Mouse (Mus musculus) cerebellum, postnatal 25 days (tissue): ENCODE results near the gene Arf6.
"Not testable (repeated sequence)": the region's sequence is repeated elsewhere in the genome, so short reads cannot be mapped to it uniquely, and the experiment has no call there.

Source experiments
- DNase-seq, 2 experiments: peaks; one replicate each; pipeline ENCODE4 v3.0.0; 2021; ENCODE audit warnings: mixed read lengths in 2 of 2

Gene Arf6

DNA sequence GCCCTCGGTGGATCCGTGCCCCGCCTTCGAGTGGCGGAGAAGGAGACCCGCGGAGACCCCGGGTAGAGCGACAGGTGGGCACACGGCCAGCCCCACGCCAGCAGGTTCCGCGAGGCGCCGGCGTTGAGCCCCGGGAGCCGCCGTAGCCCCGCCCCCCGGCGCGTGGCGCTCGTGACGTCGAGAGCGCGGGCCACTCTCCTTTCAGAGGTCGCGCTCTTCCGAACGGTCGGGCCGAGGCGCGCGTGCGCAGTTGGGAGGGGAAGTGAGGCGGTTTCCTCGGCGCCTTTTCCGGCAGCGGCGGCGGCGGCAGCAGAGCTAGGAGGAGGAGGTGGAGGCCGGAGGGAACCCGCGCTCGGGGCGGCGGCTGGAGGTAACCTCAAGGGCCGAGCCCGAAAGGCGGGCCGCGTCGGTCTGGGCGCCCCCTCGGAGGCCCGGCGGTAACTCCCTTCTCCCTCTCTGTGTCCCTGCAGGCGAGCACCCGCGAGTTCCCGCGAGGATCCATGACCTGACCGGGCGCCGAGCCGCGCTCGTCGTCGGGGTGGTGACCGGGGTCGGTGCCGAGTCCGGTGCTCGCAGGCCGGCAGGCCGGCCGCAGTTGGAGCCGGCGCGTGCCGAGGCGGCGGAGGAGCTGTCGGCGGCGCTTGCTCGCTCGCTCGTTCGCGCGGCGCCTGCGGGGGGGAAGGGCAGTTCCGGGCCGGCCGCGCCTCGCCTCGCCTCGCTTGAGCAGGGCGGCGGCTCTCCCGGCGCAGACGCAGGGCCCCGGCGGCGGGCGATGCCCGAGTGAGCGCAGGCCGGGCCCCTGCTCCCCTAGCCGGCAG is at the start of gene Arf6, which contains the start of gene Gm9887:
Gene Arf6, plus strand, starts transcription at position 297 of the 818 bp plus-strand sequence.
Gene Gm9887, minus strand, starts transcription at position 605 of the 818 bp plus-strand sequence.
- DNase-seq = peak; percentile 100

DNA sequence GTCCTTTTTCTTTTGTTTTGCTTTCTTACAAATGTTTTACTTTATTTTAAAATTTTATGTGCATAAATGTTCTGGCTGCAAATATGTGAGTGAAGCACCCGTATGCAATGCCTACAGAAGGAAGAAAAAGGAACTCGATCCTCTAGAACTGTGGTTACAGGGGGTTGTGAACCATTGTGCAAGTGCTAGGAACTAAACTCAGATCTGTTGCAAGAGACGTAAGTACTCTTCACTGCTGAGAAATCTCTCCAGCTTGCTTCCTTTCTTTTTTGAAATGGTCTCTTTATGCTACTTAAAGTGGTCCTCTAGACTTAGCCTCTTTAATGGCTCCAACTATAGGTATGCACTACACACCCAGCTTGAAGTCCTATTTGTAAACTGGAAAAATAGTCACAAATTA is 40.8 kb upstream of the Arf6 start:
- DNase-seq = no peak

DNA sequence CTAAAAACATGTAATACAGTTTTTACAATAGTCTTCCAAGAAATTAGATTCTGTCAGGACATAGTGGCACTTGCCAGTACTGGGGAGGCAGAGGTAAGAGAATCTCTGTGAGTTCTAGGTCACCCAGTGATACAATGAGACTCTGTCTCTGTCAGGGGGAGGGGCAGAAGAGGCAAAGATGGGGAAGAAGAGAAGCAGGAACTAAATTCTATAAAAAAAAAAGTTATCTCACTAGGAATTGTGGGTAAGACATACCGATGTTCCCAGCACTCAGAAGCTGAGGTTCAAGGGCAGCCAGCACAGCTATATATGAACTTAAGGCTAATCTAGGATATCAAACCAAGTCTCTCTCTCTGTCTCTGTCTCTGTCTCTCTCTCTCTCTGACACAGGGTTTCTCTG is 39.8 kb upstream of the Arf6 start:
- no peak for DNase-seq

DNA sequence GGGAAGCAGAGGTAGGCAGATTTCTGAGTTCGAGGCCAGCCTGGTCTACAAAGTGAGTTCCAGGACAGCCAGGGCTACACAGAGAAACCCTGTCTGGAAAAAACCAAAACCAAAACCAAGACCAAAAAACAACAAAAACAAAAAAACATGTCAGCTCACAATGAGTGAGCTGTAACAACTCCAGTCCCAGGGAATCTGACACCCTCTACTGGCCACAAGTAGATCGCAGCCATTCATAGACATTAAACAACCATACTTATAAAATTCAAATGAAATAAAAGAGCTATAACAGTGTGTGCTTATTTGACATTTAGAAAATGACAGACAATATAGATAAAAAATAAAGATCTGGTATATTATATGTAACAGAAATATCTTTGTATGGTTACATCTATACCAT is 38.4 kb upstream of the Arf6 start:
- peak in 1 of 2 experiments; percentile 28 for DNase-seq

DNA sequence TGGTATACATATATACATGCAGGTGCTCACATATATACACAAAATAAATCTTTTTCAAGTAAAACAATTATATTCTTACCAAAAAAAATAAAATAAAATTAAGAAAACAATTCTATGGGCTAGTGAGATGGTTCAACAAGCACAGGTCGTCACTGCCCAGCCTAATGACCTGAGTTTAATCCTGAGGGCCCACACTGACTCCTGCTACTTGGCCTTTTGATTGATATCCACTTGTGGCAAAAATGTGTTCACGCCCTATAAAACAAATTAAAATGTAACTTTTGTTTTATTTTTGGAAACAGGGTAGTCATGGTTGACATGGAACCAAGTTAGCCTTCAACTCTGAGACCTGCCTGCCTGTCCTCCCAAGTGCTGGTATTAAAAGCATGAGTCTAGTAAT is 22.0 kb upstream of the Arf6 start:
- no peak for DNase-seq

DNA sequence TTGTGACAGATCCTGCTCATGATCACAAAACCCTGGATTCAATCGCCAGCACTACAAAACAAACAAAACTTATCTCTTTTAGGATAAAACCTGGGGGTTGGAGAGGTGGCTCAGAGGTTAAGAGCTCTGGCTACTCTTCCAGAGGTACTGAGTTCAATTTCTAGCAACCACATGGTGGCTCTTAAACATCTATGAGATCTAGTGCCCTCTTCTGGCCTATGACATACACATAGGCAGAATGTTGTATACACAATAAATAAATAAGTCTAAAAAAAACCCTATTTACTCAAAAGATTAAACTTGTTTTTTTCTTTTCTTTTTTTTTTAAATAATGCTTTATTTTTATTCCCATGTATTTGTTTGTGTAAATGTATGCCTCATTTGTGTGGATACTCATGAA is 20.3 kb upstream of the Arf6 start:
- DNase-seq = no peak

DNA sequence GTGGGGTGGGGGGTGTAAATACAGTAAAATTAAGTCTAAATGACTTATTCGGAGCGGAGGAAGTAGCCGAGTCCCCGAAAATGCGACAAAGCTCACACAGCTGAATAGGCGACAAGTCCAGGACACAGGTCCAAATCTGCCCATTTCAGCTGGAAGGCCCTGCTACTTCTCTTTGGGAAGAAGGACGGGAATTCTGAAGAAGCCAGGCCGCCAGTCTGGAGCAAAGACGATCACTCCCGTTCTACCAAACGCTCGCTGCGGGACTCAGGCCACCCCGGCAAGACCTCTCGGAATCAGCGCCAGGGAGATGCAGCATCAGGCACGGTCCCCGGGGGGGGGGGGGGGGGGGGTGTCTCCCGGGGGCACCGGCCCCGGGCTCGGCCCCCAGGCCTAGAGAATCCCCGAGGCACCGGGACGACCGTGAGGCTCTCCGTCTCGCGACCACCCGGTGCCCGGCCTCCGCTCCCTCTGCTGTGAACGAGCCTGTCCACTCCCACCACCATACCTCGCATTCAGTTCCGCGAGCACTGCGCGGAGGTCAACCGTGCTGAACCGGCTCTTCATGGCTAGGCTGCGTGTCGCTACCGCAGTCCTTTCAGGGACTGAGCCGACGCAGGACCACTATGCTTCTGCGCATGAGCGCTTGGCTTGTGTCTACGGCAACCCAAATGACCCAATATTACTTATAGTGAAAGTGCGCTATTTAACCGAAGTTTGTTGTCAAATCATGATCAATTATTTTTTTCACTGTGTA is 15.2 kb upstream of the Arf6 start, which contains the start of gene Nemf:
Gene Nemf, minus strand, starts transcription at position 620 of the 754 bp plus-strand sequence.
- DNase-seq = peak; percentile 93

DNA sequence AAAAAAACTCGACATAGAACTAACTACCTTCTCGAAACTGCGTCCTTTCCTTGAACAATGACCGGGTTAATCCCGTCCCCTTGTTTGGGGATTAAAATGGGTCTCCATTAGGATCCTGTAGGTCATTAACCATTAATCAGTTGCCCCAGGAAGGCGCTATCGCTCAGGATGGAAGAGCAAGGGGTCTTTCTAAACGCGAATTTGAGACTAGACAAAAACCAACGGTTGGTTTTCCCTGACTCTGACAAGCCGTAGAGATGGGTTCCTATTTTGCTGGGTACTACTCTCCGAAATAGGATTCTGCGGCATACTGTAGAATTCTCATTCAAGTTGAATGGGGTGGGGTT is 14.7 kb upstream of the Arf6 start:
- DNase-seq = no peak

DNA sequence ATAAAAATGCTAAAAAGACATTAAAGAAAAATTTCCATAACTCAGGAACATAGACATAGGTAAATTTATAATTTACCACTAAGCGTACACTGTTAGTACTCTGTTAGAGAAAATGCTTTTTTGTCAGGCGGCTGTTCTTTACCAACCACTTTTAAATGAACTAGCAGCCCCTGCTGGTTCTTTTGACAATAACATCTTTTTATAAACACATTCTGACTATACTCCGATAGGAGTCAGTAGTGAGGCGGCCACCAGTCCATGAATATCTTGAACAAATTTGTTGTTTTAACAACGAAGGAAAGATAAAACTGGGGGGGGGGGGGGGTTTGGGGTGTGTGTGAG is 11.3 kb upstream of the Arf6 start:
- peak; percentile 39 to 62 for DNase-seq

DNA sequence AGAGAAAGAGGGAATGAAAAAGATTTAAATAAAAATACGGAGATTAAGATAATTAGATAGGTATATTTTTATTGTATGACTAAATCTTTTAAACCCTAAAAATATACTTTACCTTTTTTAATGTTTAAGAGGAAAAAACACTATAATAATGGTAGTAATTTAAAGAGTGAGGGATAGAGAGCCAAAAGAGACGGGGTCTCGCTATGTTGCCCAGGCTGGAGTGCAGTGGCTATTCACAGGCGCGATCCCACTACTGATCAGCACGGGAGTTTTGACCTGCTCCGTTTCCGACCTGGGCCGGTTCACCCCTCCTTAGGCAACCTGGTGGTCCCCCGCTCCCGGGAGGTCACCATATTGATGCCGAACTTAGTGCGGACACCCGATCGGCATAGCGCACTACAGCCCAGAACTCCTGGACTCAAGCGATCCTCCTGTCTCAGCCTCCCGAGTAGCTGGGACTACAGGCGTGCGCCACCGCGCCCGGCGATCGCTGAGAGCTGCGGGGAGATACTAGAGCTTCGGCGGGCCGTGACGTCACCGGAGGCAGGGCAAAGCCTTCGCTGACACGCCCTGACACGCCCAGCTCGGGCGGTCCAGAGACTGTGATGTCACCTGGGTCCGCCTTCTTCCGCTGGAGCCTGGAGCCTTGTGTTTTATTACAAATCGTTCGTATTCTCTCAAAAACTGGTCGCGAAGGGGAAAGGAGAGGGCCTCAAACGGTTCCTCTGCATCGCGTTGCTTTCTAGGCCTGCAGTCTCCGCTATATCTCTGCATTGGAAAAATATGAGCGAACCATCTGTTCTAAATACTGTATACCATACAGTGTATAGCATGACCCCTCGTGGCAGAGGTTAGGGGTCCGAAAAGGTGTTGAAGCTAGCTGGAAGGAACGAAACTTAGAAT is 10.7 kb upstream of the Arf6 start:
- DNase-seq = peak; percentile 100

DNA sequence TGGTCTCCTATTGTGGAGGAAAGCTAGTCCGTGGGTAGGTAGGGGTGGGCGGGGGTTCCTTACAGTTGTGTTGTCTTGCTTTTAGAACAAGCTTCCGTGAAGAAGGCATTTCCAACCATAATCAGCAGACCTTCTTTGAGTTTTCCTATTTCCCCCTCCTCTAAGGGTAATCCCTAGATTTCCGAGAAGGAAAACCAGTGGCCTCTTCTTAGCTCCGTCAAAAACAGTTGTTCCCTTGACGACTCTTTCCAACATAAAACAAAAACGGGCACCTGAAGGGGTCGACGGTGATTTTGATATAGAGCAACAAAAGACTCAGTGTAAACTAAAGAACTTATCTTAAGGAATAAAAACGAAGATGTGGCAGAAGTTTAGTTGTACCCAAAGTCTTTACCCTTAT is 10.0 kb upstream of the Arf6 start:
- no peak for DNase-seq

DNA sequence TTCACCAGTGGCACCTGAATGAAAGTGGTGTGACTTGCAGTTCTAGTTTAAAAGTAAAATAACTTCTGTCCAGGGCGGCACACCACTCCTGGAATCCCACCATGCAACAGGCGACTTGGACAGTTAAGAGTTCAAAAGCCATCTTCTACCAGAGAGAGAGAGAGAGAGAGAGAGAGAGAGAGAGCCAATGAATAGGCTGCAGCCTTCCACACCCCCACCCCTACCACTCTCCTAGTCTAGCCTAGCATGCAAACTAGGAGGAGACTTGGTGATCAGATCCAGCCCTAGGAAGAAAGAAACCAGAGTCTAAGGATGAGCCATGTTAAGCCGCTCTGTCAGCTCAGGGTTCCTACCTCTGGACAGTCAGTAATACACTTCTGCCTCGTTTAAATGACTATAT is 9.6 kb upstream of the Arf6 start:
- DNase-seq = no peak

DNA sequence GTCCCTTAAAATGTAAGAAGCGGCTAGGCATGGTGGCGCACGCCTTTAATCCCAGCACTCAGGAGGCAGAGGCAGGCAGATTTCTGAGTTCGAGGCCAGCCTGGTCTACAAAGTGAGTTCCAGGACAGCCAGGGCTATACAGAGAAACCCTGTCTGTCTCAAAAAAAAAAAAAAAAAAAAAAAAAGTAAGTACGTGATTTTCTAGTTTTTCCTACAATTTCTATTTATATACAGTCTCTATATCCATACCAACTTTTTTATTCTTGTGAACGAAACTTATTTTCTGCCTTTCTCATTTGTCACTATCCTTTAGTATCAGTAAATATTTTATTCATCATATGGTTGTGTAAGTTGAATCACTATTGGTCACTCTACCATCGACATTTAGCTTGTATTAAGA is 8.8 kb upstream of the Arf6 start:
- not testable (repeated sequence) for DNase-seq

DNA sequence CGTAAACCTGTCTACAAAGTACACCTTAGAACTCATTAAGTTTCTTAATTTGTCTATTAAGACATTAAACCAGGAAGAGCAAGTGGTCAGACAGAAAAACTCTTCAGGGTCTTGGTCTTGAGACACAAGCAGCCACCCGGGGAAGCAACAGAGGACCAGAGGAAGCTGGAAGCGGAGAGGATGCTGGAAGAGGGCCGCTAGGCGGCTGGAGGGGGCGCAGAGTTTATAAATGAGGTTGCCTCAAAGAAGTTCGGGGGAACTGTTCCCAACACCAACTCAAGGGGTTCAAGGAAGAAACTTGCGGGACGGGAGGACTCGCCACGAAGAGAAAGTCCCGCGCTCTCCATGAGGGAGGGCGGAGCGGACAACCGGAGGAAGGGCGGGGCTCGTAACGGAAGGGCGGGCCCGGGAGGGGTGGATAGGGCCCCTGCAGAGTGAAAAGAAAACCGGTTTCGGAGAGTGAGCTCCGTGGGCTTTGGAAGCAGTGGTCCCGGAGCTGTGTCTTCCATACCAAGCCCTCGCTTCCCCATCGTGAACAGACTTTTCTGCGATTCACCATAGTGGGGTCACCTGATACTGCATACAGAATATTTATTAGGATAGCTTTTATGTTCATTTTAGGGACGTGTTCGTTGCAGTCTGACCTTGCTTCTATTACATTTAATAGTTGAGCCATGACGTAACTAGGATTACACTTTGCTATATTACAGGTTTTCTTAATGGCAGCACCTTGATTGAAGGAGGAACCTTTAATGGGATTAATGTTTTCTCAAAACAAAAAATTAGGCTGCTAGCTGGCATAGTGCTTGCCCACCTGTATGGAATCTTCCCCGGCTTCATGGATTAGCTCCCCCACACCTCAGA is 7.8 kb upstream of the Arf6 start:
- DNase-seq = peak; percentile 83 to 88

DNA sequence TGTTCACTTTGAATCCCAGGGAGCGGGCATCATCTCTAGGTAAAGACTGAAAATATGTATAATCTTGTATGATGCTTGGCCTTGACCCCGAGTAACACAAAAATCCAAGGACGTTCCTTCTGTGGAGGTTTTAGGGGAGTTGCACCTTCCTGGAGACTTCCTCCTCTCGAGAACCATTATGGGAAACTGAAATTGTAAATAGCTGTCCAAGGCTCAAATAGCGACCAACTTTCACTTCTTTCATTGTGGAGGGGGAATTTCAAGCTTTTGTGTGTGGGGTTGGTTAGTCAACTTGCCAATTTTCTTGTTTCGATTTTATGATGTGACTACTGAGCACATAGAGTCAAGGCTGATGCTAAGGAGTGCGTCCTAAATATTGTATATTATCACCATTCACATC is 6.2 kb upstream of the Arf6 start:
- no peak for DNase-seq

DNA sequence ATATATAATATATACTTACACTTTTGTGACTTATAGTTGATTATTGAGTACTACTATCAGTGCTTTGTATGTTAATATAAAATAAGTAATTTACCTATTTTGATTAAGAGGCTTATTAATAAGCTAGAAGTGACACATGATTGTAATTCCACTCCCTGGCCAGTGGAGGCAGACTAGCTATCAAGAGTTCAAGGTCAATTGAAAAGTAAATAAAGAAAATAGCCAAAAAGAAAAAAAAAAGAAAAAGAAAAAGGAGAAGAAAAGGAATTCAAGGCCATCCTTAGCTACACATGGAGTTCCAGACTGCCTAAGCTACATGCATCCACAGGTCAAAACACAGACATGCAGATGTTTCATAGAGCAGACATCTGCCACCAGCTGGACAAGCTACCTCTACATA is 5.5 kb upstream of the Arf6 start:
- peak in 1 of 2 experiments; percentile 51 for DNase-seq

DNA sequence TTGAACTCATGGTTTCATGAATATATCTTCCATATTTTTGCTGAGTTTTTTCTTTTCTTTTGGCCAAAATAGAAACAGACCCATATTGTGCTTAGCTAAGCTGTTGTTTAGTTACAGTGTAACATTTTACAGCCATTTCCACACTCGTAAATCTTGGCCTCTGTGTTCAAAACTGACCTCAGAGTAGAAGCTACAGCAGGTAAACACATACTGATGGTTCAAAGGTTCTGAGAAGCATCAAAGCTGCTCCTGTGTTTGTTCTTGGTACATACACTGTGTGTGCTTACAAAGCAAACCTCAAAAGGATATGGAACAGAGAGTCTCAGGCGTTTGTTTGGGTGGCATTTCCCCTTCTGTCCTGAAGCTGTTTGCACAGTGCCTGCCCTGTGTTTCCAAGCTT is 4.4 kb upstream of the Arf6 start:
- DNase-seq = no peak

DNA sequence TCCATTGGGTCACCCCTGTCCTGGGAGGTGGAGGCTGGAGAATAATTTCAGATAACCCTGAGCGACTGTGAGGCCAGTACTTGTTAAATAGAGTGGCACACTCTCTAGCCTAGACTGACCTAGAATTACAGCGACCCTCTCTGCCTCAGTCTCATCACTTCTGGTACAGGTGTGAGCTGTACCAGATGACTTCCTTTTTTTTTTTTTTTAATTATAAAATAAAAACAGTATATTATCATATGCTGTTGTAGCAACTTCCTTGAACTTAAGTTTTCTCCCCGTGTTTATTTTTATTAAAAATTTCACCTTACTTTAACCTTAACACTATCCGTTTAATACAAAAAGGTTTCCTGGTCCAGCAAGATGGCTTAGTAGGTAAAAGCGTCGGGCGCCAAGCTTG is 1.0 kb upstream of the Arf6 start:
- no peak for DNase-seq

DNA sequence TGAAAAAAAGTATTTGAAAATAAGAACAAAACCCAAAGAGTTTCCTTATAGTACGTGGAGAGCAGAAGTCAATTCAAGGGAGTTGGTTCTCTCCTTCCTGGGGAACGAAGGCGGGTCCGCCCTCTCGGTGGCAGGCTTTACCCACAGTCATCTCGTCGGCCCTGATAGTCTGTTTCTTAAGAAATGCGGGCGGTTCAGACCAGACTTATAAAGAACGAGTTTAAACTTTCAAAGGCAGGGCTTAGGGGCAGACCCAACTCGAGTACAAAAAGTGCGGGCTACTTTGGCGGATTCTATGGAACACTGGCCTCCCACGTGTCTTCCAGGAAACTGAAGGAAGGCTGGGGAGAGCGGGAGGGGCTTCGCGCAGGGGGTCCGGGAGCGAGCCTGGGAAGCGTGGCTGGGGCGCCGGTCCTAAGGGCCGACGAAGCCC is 513 bp upstream of the Arf6 start:
- DNase-seq = no peak

DNA sequence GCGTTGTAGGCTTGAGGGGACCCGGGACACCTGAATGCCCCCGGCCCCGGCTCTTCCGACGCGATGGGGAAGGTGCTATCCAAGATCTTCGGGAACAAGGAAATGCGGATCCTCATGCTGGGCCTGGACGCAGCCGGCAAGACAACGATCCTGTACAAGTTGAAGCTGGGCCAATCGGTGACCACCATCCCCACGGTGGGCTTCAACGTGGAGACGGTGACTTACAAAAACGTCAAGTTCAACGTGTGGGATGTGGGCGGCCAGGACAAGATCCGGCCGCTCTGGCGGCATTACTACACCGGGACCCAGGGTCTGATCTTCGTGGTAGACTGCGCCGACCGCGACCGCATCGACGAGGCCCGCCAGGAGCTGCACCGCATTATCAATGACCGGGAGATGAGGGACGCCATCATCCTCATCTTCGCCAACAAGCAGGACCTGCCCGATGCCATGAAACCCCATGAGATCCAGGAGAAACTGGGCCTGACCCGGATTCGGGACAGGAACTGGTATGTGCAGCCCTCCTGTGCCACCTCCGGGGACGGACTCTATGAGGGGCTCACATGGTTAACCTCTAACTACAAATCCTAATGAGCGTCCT is 881 bp downstream of the Arf6 start:
- DNase-seq = no peak

DNA sequence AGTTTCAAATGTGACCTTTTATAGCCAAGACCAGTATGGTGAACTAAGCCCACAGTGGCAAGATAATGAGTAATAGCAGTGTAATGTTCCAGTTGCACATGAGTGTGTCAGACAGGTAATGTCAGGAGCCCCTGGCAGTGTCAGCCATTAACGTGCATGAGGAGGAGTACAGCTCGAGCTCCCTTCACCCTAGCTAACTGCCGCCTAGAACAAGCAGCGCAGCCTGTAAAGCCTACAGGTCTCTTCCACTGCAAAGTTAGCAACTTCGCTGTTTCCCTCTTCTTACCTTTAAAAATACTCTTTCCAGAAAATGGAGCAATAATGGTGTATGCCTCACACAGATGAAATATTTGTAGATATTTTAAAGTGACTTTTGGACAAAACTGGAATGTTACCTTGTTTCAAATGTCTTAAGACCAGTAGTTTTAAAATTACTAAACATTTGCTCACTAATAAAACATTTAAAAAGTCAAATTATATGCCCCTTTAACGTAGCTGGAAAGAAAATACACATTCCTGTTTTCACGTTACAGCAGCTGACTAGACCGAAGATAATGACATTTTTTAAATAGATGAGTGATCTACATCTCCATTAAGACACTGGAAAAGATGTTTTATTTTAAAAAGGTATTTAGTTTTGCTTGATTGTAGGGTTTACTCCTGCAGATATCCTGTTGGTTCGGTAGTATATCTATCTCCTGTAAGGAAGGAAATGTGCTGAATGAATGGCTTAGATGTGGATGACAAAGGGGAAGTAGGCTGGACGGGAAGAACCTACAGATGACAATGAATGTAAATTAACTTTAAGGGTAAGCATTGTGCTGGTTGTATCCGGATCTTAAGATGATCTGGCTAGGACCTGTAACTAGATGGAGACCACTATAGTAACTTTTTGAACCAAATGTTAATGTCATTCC is 2.2 kb downstream of the Arf6 start:
- DNase-seq = no peak
